Mouse (Mus musculus) brain, embryonic 14.5 days (tissue): ENCODE measurements around the gene Wdr64. TPM values are rescaled to one million over a fixed set of nuclear protein-coding genes. Genes with fewer than 3 reads are reported as not detected.
A peak's percentile ranks its signal among the peaks of the same experiment; 100 is the strongest.

Source experiments
- DNase-seq: peaks from one replicate; pipeline ENCODE4 v3.0.0-alpha.2; 2011; ENCODE audit warnings: low read depth
- CTCF ChIP-seq: fragments of 200-500 bp; IDR thresholded peaks from 2 replicates; pipeline ENCODE4 v1.5.1; 2012; ENCODE audit warnings: inconsistent platforms, mild to moderate bottlenecking, moderate library complexity, borderline replicate concordance; ENCODE audit not compliant: insufficient read depth, insufficient read length; ENCODE audit errors: extremely low read depth
- POLR2A ChIP-seq: fragments of 200-500 bp; IDR thresholded peaks from 2 replicates; pipeline ENCODE4 v1.6.1; 2012; ENCODE audit warnings: mild to moderate bottlenecking, inconsistent platforms, borderline replicate concordance; ENCODE audit not compliant: poor library complexity, insufficient read depth, insufficient read length, severe bottlenecking; ENCODE audit errors: extremely low read depth
- polyA plus RNA-seq: library from polyadenylated mRNA; depleted of rRNA; stranded (reverse); fragments of >200 nt; gene quantifications from 2 replicates; pipeline ENCODE4 v1.2.3, GENCODE M21; 2012; rRNA removed

Gene Wdr64
- polyA plus RNA-seq, 1 experiment: 0.03 TPM

- DNase-seq: peak; percentile 39
- TF ChIP-seq POLR2A (no peak), CTCF (no peak)
Observed at GRCm38 (mm10) chr1:175823815-175824438, 125.5 kb downstream of the Wdr64 start.

- DNase-seq: no peak
- TF ChIP-seq POLR2A (no peak), CTCF (no peak)
Observed at GRCm38 (mm10) chr1:175828539-175828938, 130.1 kb downstream of the Wdr64 start.

GRCm38 (mm10) chr1:175829220-175829619 lies 130.8 kb downstream of the Wdr64 start:
- TF ChIP-seq POLR2A (no peak), CTCF (no peak)
- DNase-seq: no peak

DNA sequence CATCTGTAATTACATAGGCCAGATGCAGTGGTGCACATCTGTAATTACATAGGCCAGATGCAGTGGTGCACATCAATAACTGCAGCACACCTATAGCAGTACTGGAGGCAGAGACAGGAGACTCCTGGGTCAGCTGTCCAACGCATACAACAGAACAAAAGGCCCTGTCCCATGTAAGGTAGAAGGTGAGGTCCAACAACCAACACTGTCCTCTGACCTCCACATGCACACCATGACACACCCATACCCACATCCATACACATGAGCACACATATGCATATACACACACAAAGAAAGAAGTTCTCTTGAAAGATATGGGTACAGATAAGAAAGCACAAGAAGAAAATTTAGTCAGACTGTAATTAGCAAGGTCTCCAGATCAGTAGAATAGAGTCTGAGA lies 157.1 kb downstream of the Wdr64 start:
- no peak for DNase-seq
- TF ChIP-seq POLR2A (no peak), CTCF (no peak)

Other genes starting within 250 kb of the Wdr64 start
- gene Rgs7, start 206.1 kb upstream of the Wdr64 start, polyA plus RNA-seq: 15.2 and 22.5 TPM in 2 replicates
- gene Kmo, start 78.2 kb upstream of the Wdr64 start, polyA plus RNA-seq: 0.06 and 0.08 TPM in 2 replicates
- 61.7 and 62.5 TPM in 2 replicates for gene Fh1, start 73.0 kb upstream of the Wdr64 start, polyA plus RNA-seq
- gene Opn3, start 5.8 kb upstream of the Wdr64 start, polyA plus RNA-seq: 3.5 and 4.5 TPM in 2 replicates
- gene Chml, start 5.7 kb upstream of the Wdr64 start, polyA plus RNA-seq: 4.3 and 5.2 TPM in 2 replicates
- 4.3 and 5.4 TPM in 2 replicates for gene Exo1, start 182.0 kb downstream of the Wdr64 start, polyA plus RNA-seq
- not detected in 2 replicates for gene Gm38100, start 221.7 kb downstream of the Wdr64 start, polyA plus RNA-seq